Mouse (Mus musculus) cerebellum, adult 2 months (tissue): Measurements from ENCODE around the gene Cers6.

ENCODE experiments used
- CTCF ChIP-seq: fragments of 200-500 bp; IDR thresholded peaks from 2 replicates; pipeline ENCODE4 v1.5.1; 2011; ENCODE audit warnings: low read depth, mild to moderate bottlenecking, control low read depth, low read length, moderate library complexity, borderline replicate concordance; ENCODE audit not compliant: insufficient read depth
- POLR2A ChIP-seq: fragments of 200-500 bp; IDR thresholded peaks from 2 replicates; pipeline ENCODE4 v1.6.1; 2011; ENCODE audit warnings: low read length, control low read depth, borderline replicate concordance; ENCODE audit not compliant: insufficient read depth

DNA sequence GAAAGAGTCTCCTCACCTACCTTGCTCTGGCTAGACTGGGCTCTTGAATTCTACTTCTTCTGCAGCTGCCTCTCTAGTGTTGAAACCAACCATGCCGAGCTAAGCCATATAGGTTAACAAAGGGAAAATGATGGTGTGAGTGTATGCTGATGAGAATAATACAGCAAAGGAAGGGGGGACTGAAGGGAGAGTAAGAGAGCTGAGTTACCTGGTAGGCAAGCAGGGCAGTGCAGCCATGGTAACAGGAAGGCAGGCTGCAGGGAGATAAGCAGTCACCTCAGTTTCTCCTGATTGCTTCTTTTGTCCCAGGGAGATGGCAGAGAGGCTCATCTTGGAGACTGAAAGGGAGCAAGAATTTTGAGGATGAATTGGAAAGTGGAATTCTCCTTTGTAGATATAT, 105.1 kb downstream of the Cers6 start:
- no peak for TF ChIP-seq CTCF
- TF ChIP-seq POLR2A: no peak
